Mouse (Mus musculus) brain, embryonic 18.5 days (tissue): ENCODE measurements around the gene Nkx2-5.

Experiments
- DNase-seq: peaks from one replicate; pipeline ENCODE4 v3.0.0-alpha.2; 2012; ENCODE audit warnings: low read depth, low spot score

Gene Nkx2-5

GRCm38 (mm10) chr17:26789460-26790268 lies 55.1 kb downstream of the Nkx2-5 start:
- DNase-seq, result no peak

GRCm38 (mm10) chr17:26788986-26789385 lies 55.8 kb downstream of the Nkx2-5 start:
- no peak for DNase-seq
